Mouse (Mus musculus): ENCODE data around the gene Nr5a1. TPM values are rescaled to one million over a fixed set of nuclear protein-coding genes. Genes with fewer than 3 reads are reported as not detected.

The Nr5a1 gene
- polyA plus RNA-seq (2016; fragmentation: Nextera tagmentation; extraction: Ambion mirVana), result 0.08 and 0.12 TPM in 2 replicates

GRCm38 (mm10) chr2:38714324-38714723, at the start of gene Nr5a1:
TSS of gene Nr5a1 (minus strand) at chr2:38714542.
- no peak within 1 kb of the TSS for H3K4me3 ChIP-seq
- no peaks in the 10 kb centered on the region for H3K9me3 ChIP-seq (replicated peaks)
- H3K36me3 ChIP-seq, result no peaks in the 10 kb centered on the region
- no peak within 1 kb of the TSS for H3K27ac ChIP-seq
- peaks cover 55% of the 10 kb centered on the region for H3K27me3 ChIP-seq
- no peak within 1 kb of the TSS for H3K9ac ChIP-seq
- ATAC-seq (ENCODE audit: low FRiP score), result no peak
- no peak within 1 kb of the TSS for H3K4me2 ChIP-seq (replicated peaks)
- peaks cover 21% of the 10 kb centered on the region for H3K4me1 ChIP-seq
- 85% methylated on average over 13 of the region's 13 CpGs for WGBS

- 85% methylated on average over 3 of the region's 3 CpGs for WGBS
- H3K9me3 ChIP-seq (replicated peaks), result no peaks in the 10 kb centered on the region
- H3K4me1 ChIP-seq, result no peaks in the 10 kb centered on the region
- no peak overlapping the region for H3K27ac ChIP-seq
- H3K36me3 ChIP-seq, result peaks cover 6% of the 10 kb centered on the region; the same call in 1 of the 2 replicates
- no peak overlapping the region for H3K4me3 ChIP-seq
- ATAC-seq (ENCODE audit: low FRiP score), result peak; percentile 38; the same call in 1 of the 2 replicates
- H3K27me3 ChIP-seq, result no peaks in the 10 kb centered on the region
- no peak overlapping the region for H3K4me2 ChIP-seq (replicated peaks)
- H3K9ac ChIP-seq, result no peak overlapping the region
Measured at GRCm38 (mm10) chr2:38739847-38740246, 25.5 kb upstream of the Nr5a1 start.

- H3K9me3 ChIP-seq (replicated peaks), result no peaks in the 10 kb centered on the region
- no peaks in the 10 kb centered on the region for H3K4me1 ChIP-seq
- no peak overlapping the region for H3K4me3 ChIP-seq
- no peaks in the 10 kb centered on the region for H3K27me3 ChIP-seq
- H3K4me2 ChIP-seq (replicated peaks), result no peak overlapping the region
- H3K27ac ChIP-seq, result no peak overlapping the region
- WGBS, result 28% methylated on average over 7 of the region's 7 CpGs
- H3K9ac ChIP-seq, result no peak overlapping the region
- ATAC-seq (ENCODE audit: low FRiP score), result peak; percentile 52
- peaks cover 6% of the 10 kb centered on the region; the same call in 1 of the 2 replicates for H3K36me3 ChIP-seq
Measured at GRCm38 (mm10) chr2:38739410-38739809, 25.1 kb upstream of the Nr5a1 start.

GRCm38 (mm10) chr2:38738601-38739301, 24.4 kb upstream of the Nr5a1 start:
- 88% methylated on average over 14 of the region's 14 CpGs for WGBS
- Histone ChIP-seq H3K4me3 (no peak overlapping the region), H3K9ac (0 out of 2 replicates have a peak overlapping the region, but pooled peaks have one; percentile 8), H3K27ac (no peak overlapping the region), H3K27me3 (no peaks in the 10 kb centered on the region), H3K4me2 (replicated peaks) (no peak overlapping the region), H3K36me3 (peaks cover 6% of the 10 kb centered on the region; the same call in 1 of the 2 replicates), H3K9me3 (replicated peaks) (no peaks in the 10 kb centered on the region), H3K4me1 (no peaks in the 10 kb centered on the region)
- no peak for ATAC-seq (ENCODE audit: low FRiP score)

- H3K27ac ChIP-seq, result no peak overlapping the region
- H3K9ac ChIP-seq, result no peak overlapping the region
- no peaks in the 10 kb centered on the region for H3K27me3 ChIP-seq
- no peaks in the 10 kb centered on the region for H3K9me3 ChIP-seq (replicated peaks)
- no peak for ATAC-seq (ENCODE audit: low FRiP score)
- H3K4me3 ChIP-seq, result no peak overlapping the region
- H3K36me3 ChIP-seq, result peaks cover 6% of the 10 kb centered on the region; the same call in 1 of the 2 replicates
- H3K4me1 ChIP-seq, result no peaks in the 10 kb centered on the region
- no peak overlapping the region for H3K4me2 ChIP-seq (replicated peaks)
Measured at GRCm38 (mm10) chr2:38735740-38736139, 21.4 kb upstream of the Nr5a1 start.

- no peak for ATAC-seq (ENCODE audit: low FRiP score)
- H3K36me3 ChIP-seq, result peaks cover 10% of the 10 kb centered on the region
- no peak overlapping the region for H3K4me3 ChIP-seq
- 89% methylated on average over 5 of the region's 5 CpGs for WGBS
- H3K27me3 ChIP-seq, result no peaks in the 10 kb centered on the region
- H3K4me1 ChIP-seq, result no peaks in the 10 kb centered on the region
- H3K9me3 ChIP-seq (replicated peaks), result no peaks in the 10 kb centered on the region
- H3K27ac ChIP-seq, result no peak overlapping the region; the same call in 1 of the 2 replicates
- H3K9ac ChIP-seq, result no peak overlapping the region
- no peak overlapping the region for H3K4me2 ChIP-seq (replicated peaks)
Measured at GRCm38 (mm10) chr2:38734721-38735120, 20.4 kb upstream of the Nr5a1 start.

- ATAC-seq (ENCODE audit: low FRiP score), result no peak
- Histone ChIP-seq H3K36me3 (peaks cover 3% of the 10 kb centered on the region; the same call in 1 of the 2 replicates), H3K4me1 (no peaks in the 10 kb centered on the region), H3K27me3 (no peaks in the 10 kb centered on the region), H3K4me2 (replicated peaks) (no peak overlapping the region), H3K9me3 (replicated peaks) (no peaks in the 10 kb centered on the region), H3K27ac (no peak overlapping the region), H3K9ac (no peak overlapping the region), H3K4me3 (no peak overlapping the region)
- 95% methylated on average over 6 of the region's 6 CpGs for WGBS
Measured at GRCm38 (mm10) chr2:38730331-38730827, 16.0 kb upstream of the Nr5a1 start.

GRCm38 (mm10) chr2:38725427-38725826, 11.1 kb upstream of the Nr5a1 start:
- Histone ChIP-seq H3K27me3 (no peaks in the 10 kb centered on the region), H3K9me3 (replicated peaks) (no peaks in the 10 kb centered on the region), H3K4me3 (no peak overlapping the region), H3K36me3 (peaks cover 1% of the 10 kb centered on the region; the same call in 1 of the 2 replicates), H3K9ac (no peak overlapping the region), H3K27ac (no peak overlapping the region), H3K4me1 (peaks cover 12% of the 10 kb centered on the region), H3K4me2 (replicated peaks) (no peak overlapping the region)
- 42% methylated on average over 3 of the region's 3 CpGs for WGBS
- no peak for ATAC-seq (ENCODE audit: low FRiP score)

- no peak overlapping the region for H3K27ac ChIP-seq
- no peak overlapping the region for H3K4me2 ChIP-seq (replicated peaks)
- 83% methylated on average over 4 of the region's 4 CpGs for WGBS
- H3K4me1 ChIP-seq, result peaks cover 12% of the 10 kb centered on the region
- ATAC-seq (ENCODE audit: low FRiP score), result no peak
- no peaks in the 10 kb centered on the region for H3K9me3 ChIP-seq (replicated peaks)
- H3K27me3 ChIP-seq, result peaks cover 4% of the 10 kb centered on the region; the same call in 1 of the 2 replicates
- no peaks in the 10 kb centered on the region for H3K36me3 ChIP-seq
- H3K4me3 ChIP-seq, result no peak overlapping the region
- no peak overlapping the region for H3K9ac ChIP-seq
Measured at GRCm38 (mm10) chr2:38723378-38723777, 9.0 kb upstream of the Nr5a1 start.

GRCm38 (mm10) chr2:38722076-38722475, 7.7 kb upstream of the Nr5a1 start:
- Histone ChIP-seq H3K4me1 (peaks cover 12% of the 10 kb centered on the region), H3K9ac (no peak overlapping the region), H3K4me2 (replicated peaks) (no peak overlapping the region), H3K36me3 (no peaks in the 10 kb centered on the region), H3K27ac (no peak overlapping the region), H3K4me3 (no peak overlapping the region), H3K9me3 (replicated peaks) (no peaks in the 10 kb centered on the region), H3K27me3 (peaks cover 4% of the 10 kb centered on the region; the same call in 1 of the 2 replicates)
- no peak for ATAC-seq (ENCODE audit: low FRiP score)
- 39% methylated on average over 4 of the region's 4 CpGs for WGBS

- Histone ChIP-seq H3K27me3 (peaks cover 4% of the 10 kb centered on the region; the same call in 1 of the 2 replicates), H3K4me3 (no peak overlapping the region), H3K9ac (no peak overlapping the region), H3K4me2 (replicated peaks) (no peak overlapping the region), H3K36me3 (no peaks in the 10 kb centered on the region), H3K4me1 (peaks cover 12% of the 10 kb centered on the region), H3K9me3 (replicated peaks) (no peaks in the 10 kb centered on the region), H3K27ac (no peak overlapping the region)
- no peak for ATAC-seq (ENCODE audit: low FRiP score)
- WGBS, result 54% methylated on average over 2 of the region's 2 CpGs
Measured at GRCm38 (mm10) chr2:38720661-38721060, 6.3 kb upstream of the Nr5a1 start.

GRCm38 (mm10) chr2:38719354-38719753, 5.0 kb upstream of the Nr5a1 start:
- no peaks in the 10 kb centered on the region for H3K9me3 ChIP-seq (replicated peaks)
- no peak overlapping the region for H3K27ac ChIP-seq
- no peak overlapping the region for H3K4me2 ChIP-seq (replicated peaks)
- H3K9ac ChIP-seq, result no peak overlapping the region
- H3K4me3 ChIP-seq, result no peak overlapping the region
- WGBS, result 71% methylated on average over 6 of the region's 6 CpGs
- H3K4me1 ChIP-seq, result peaks cover 9% of the 10 kb centered on the region
- no peaks in the 10 kb centered on the region for H3K36me3 ChIP-seq
- no peak for ATAC-seq (ENCODE audit: low FRiP score)
- peaks cover 10% of the 10 kb centered on the region for H3K27me3 ChIP-seq

- peaks cover 7% of the 10 kb centered on the region for H3K4me1 ChIP-seq
- no peak overlapping the region for H3K9ac ChIP-seq
- no peak overlapping the region for H3K27ac ChIP-seq
- H3K9me3 ChIP-seq (replicated peaks), result no peaks in the 10 kb centered on the region
- no peak for ATAC-seq (ENCODE audit: low FRiP score)
- no peak overlapping the region for H3K4me2 ChIP-seq (replicated peaks)
- peaks cover 16% of the 10 kb centered on the region for H3K27me3 ChIP-seq
- no peak overlapping the region for H3K4me3 ChIP-seq
- no peaks in the 10 kb centered on the region for H3K36me3 ChIP-seq
- 61% methylated on average over 8 of the region's 8 CpGs for WGBS
Measured at GRCm38 (mm10) chr2:38718676-38719075, 4.3 kb upstream of the Nr5a1 start.

Measured in hindbrain, embryonic 12.5 days (tissue).